Mouse (Mus musculus): Measurements from ENCODE around the gene Dab2.

The Dab2 gene

DNA sequence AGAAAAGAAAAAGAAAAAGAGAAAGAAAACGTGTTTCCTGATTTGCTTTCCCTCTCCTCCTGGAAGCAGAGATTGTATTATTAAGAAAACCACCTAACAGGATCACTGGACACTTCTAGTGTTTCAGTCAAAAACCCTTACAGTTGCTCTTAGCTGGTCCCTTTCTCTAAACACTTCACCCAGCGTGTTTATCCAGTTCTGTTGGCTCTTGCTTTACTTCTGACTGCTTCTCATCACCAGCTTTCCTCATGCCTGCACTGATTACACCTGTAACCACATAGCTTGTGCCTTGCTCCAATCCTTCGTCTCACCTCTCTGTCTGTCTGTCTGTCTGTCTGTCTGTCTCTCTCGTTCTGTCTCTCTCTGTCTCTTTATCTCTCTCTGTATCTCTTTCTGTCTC is 25.9 kb downstream of the Dab2 start:
- CTCF ChIA-PET = no interaction called here

DNA sequence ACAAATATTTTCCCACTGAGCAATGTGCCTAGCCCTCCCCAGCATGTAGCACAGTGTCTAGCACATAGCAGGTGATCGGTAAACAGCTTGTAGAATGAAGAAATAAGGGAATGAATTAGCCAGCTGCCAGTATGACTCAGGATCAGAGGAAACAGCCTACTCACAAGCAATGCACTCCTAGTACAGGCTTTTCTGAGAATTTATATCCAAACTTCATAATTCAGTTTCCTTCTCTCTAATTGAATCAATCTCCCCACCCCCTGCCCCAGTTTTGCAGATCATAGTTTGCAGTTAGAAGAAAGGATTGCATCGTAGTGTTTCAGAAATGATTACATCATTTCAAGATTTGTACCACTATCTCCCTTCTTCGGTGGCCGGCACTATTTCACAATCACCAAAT is 26.4 kb downstream of the Dab2 start:
- CTCF ChIA-PET = no interaction called here

DNA sequence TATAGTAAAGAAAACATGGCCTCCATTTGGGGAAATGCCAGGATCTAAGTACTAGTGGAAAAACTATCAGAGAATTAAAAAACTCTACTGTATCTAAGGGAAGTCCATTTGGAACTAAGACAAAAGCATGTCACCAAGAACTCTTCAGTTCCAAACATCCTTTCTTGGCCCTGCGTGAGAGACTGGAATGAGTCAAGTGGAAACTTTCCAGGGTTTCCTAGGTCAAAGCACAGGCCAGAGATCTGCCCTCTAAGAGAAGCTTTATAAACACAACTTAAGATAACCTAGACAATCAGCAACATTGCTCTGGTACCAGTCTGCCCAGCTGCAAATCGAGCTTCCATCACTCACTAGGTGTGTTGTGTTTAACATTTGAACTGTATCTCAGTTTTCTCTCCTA is 31.8 kb downstream of the Dab2 start:
- CTCF ChIA-PET = no interaction called here

DNA sequence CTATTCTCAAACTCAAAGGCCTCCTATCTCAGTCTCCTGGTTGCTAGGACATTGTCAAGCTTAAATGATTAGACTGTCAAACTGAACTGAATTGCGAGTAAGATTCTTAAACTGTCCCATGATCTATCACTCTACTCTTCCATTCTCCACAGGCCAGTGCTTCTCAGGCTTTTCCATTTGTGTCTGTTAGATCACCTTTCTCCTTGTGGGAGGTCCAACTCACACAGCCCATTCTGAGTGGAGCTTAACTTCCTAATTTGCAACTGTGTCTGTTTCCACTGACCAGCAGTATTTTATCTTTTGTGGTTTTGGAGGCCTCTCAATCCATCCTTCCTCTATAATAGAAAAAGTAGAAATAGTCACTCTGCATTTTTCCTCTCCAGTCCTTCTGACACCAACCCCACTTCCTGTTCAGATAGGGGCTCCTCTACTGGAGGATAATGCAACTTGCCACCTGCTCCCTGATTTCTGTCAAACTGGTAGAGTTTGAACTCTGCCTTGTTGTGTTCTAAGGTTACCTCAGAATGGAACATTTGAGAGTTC is 35.1 kb downstream of the Dab2 start:
- CTCF ChIA-PET = no interaction called here

DNA sequence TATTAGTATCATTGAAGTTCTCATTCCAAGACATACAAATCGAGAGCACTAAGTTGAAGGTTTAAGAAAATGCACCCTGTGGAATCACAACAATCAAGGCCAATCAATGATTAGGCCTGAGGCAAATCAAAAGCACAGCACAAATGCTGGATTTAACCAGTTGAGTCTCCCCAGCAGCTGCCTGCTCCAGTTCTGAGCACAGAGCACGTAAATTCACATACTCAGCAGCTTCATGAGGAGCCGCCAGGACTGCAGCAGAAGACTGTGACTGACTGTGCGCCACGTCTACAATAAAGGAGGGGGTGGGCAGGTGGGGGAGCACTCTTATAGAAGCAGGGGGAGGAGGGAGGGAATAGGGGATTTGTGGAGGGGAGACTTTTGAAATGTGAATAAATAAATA is 40.2 kb downstream of the Dab2 start:
- CTCF ChIA-PET = no interaction called here

DNA sequence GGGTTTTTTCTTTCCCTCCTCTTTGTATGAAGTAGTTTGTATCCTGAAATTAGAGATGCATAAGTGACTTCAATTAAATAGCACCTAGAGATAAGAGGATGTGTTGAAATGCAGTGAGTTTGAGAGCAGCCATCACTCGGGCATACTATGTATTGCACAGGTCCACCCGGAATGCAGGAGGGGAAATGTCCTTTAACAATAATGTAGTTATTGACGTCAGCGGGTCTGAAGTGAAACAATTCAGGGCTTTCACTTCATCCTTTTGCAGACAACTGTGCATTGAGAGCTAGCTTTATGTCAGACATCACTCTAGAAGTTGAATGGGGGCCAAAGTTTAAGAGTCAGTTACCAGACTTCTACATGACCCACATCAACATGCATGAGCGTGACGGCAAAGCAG is 40.8 kb downstream of the Dab2 start:
- CTCF ChIA-PET = no interaction called here

DNA sequence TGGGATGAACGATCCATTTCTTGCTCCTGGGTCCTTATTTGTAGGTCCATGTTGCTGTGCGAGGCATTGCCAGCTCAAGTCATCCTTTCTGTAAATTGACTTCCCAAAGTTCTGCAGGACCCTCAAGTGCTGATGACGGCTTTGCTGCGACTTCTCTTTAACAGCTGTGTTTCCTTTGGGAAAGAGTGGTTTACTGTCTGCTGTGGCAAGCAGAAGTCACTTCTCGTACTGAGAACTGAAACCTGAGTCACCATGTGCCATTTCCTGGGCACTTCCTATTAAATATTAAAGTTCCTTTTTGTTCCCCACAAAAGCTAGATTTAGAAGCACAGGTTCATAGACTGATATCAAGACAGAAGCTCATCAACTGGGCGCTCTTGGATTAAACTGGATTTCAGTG is 41.8 kb downstream of the Dab2 start:
- CTCF ChIA-PET = no interaction called here

DNA sequence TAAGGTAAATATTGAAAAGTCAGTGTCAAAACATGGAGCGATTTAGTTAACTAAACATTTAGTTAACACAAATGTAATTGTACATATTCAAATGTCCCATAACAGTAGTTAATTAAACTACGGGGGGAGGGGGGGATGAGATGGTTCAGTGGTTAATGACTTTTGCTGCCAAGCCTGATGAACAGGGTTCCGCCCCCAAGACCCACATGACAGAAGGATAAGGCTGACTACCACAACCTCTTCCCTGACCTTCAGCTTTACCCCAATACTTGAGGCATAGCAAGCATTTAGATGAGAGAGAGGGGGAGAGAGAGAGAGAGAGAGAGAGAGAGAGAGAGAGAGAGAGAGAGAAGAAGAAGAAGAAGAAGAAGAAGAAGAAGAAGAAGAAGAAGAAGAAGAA is 54.3 kb downstream of the Dab2 start:
- CTCF ChIA-PET = no interaction called here

DNA sequence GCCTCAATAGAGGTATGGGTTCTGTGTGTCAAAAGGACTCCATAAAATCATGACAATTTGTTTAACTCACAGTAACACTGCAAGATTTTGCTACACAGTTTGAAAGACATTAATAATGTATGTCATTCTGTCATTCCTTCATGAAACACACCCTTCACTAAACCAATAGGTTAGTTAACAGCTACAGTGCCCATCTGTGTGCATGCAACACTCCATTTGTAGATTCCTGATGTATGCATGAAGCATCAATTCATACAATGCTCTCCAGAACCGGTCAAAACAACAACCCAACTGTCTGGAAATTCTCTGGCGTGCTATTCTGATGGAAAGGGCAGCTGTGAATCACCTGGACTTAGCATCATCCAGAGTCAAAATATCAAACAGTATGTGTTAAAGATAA is 60.3 kb downstream of the Dab2 start:
- CTCF ChIA-PET = interaction anchor here (0.5 kb wide), 1 partner anchor 16 kb away, joined by 3 read pairs; no protein-coding TSS in a partner anchor

DNA sequence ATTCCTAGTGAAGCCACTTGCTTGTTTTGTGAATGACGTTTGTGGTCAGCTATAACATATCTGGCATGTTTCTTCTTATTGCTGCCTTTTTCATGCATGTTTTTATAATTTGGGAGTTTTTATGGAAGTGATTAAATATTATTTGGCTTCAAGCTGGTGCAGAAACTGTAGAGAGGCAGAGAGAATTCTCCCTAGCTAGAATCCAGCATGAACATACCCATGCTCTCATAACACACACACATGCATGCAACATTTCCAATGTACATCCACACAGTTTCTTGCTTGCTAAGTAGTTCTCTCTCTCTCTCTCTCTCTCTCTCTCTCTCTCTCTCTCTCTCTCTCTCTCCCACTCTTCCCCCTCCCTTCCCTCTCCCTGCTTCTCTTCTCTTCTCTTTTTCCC is 70.4 kb downstream of the Dab2 start:
- CTCF ChIA-PET = interaction anchor here (0.7 kb wide), 1 partner anchor 29 kb away, joined by 13 read pairs; no protein-coding TSS in a partner anchor

DNA sequence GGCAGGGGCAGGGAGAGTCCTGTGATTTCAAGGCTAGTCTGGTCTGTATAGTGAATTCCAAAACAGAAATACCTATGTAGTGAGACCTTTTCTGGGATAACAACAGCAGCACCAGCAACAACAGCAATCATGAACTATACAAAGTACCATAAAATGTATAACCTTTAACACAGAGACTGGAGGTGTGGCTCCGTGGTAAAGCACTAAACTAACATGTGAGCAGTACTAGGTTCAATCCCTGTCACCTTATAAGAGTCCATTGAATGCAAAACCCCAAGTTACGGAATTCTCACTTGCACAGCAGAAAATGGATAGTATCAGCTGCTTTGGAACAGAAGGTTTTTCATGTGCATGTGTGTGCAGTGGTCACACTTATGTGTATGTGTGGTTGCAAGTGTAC is 71.9 kb downstream of the Dab2 start:
- CTCF ChIA-PET = interaction anchor here (0.5 kb wide), 1 partner anchor 855 kb away, joined by 3 read pairs; no protein-coding TSS in a partner anchor

DNA sequence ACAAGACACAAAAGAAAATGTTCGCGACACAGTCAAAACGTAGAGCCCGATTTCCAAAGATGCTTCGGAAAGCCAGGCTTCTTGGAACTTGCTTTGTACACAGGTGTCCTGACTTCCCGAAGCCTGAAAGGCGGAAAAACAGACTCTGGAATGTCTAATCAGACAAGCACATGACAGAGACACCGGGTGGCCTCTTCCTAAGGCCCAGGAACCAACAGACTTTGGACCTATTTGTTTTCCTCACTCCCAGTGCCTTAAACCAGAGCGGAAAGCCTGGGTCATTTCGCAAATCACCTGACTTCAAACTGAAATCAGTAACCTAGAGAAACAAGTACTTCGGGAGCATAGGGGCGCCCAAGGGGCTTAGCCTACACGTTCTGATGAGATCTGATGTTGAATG is 75.4 kb downstream of the Dab2 start:
- CTCF ChIA-PET = no interaction called here

DNA sequence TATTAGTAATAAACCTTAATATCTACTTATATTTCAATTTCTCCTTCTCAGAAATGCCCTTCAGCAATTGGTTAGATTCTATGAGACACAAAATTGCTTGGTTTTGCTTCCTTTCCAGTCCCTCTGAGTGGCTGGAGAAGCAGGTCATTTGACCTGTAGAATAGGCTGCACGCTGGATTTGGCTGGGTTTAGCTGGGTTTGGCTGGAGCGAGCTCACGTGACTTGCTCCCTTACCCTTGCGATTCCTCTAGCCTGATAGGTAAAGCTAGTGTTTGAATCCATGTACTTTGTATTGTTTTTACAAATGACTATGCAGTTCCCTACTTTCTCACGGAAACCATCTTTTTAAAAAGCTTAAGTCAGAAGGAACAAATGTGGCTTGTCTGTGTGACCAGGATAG is 76.4 kb downstream of the Dab2 start:
- CTCF ChIA-PET = no interaction called here

DNA sequence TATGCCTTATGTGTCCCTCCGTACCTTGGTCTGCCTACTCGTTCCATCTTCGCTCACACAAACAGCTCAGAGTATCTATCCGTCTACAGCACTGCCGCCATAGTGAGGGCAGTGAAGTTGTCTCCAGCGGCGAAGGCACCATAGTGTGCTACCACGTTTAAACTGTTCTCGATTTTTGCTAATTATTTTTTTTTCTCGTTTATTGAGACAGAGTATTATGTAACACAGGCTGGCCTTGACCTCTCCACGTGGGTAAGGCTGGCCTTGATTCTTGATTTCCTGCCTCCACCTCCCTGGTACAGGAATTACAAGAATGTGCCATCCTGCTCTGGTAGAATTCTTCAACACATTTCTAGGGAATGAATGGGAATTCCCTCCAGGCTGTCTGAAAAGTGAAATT is 77.2 kb downstream of the Dab2 start:
- CTCF ChIA-PET = no interaction called here

DNA sequence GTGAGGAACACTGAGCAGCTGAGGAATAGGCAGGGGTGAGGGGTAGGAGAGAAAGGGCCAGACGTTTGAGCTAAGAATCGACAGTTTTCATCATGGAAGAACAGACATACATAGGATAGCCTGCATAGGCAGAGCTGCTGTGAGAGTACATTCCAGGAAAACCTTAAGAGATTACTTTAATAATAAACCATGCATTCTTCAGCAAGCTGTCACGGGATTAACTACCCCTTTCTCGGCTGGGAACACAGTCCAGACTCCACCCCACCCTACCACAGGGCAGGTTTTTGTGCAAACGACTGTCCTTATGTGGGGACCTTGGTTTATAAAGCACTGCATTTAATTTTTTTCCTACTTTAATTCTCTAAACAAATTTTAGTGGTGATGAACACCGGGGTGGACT is 84.4 kb downstream of the Dab2 start:
- CTCF ChIA-PET = no interaction called here

DNA sequence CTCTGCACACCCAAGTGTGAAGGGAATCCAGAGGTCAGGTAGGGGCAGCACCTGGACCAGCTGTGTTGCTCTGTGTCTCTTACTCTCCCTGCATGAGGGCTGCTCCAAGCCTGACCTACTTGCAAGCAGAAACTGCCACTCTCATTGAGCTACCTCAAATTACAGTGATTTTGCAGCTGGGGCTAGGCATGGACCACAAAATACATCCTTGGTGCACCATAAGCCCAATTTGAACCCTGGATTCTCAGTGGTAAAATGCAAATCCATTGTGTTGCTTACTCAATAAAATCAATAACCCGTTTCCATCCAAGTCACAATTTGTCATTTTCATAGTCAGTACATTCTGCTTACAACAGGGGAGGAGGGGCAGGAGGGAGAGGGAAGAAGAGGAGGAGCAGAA is 85.7 kb downstream of the Dab2 start:
- CTCF ChIA-PET = no interaction called here

DNA sequence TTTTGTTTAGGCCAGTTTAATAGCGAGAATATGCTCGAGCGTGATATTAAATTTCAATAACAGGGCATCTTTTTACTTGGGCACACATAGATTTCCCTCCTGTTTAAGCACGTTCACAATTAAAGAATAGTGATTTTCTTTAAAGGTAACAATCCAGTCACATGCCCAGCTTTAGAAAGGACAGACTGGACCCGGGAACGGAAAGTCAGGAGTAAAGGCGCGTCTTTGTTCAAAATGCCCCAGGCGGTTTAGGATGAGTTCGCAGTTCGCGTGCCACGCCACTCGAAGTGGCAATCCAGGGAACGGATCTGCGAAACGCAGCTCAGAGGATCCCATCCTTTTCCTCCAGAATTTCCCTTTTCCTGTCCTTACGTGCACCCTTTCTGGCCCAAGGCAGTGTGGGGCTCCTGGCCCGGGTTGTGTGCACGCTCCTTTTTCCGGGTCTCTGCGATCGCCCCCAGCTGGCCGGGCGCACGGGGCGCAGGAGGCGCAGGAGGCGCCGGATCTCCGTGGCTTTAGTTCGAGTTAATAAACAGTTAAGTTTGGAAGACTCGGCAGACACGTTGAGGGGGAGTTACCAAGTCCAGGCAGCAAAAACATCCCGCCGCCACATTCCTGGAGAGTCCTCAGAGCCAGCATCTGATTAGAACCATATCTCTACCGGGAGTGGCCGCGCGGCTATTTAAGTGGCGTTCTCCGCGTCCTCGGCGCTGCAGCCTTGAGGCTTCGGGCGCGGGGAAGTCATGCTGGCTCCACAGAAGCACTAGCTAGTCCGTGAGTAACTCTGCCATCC is 86.8 kb downstream of the Dab2 start:
- CTCF ChIA-PET = no interaction called here

DNA sequence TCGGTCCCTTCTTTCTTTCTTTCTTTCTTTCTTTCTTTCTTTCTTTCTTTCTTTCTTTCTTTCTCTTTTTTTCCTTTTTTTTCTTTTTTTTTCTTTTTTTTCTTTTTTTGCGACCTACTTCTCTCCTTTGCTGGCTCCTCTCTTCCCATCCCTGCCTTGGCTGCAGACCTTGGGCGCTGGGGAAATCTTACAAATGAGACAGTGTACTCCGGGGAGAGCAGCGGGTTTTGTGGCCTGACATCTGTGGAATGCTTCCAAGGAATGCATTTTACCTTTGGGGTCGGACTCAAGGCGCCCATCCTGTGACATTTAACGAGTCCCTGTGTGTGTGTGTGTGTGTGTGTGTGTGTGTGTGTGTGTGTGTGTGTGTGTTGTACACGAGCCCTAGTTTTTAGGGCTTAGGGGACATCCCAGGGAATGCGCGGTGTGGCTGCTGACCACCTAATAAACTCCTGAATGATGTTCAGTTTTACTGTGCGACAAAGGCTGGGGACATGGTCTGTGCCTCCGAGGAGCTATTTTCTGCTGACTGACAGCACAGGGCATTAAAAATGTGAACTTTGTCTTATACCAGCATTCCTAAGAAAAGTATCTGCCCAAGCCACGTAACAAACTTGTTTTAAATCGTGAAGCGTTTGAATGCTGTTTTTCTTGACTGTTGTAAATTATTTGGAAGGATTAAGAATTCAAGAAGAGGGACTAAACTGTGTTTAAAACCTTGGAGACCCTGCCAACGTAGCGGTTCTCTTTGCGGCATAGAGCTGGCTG is 87.6 kb downstream of the Dab2 start:
- CTCF ChIA-PET = no interaction called here

DNA sequence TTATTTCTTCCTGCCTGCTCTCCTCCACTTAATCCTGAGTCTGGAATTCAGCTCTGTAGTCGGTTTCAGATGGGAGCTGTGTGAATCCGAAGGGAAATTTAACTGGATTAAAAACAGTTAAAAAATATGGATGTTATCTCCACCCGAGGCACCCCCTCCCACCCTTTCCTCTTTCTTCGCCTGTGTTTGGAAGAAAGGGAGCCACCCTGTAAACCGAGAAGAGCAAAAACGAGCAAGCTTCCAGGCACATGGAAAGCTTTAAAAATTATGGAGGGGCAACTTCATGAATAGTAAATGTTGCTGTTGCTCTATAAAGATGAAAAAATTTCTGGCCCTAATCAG is 88.1 kb downstream of the Dab2 start:
- CTCF ChIA-PET = no interaction called here

DNA sequence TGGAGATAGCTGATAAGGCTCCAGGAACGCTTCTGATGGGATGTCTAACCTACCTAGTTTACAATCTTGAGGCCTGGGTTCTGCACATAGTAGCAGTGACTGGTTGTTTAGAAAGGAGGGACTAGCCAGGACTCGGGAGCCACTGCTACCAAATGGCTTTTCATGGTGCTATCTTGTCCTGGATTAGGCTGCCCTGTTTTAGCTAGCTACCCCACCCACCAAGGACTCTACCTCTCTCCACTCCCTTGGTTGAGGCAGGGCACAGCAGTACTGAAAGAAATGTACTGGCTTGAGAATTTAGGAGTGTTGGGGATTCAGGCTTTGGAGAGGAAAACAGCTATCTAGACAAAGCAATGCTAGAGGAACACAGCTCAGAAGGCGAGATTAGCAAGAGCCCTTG is 88.6 kb downstream of the Dab2 start:
- CTCF ChIA-PET = no interaction called here

DNA sequence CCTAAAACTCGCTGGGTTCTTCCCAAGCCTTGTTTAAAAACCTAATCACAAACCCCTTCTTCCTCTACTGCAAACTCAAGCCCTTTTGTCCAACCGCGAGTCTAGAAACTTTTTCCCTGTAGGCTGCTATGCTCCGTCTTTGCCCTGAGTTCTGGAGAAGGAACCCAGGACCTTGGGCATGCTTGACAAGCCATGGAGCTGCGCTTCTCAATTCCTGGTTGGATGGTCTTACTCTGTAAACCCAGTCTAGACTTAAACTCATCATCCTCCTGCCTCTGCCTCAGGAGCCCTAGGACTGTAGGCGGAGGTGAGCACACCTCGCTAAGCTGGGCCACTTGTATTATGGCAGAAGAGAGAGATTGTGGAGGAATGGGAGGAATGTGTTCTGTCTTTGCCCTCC is 89.0 kb downstream of the Dab2 start:
- CTCF ChIA-PET = no interaction called here

DNA sequence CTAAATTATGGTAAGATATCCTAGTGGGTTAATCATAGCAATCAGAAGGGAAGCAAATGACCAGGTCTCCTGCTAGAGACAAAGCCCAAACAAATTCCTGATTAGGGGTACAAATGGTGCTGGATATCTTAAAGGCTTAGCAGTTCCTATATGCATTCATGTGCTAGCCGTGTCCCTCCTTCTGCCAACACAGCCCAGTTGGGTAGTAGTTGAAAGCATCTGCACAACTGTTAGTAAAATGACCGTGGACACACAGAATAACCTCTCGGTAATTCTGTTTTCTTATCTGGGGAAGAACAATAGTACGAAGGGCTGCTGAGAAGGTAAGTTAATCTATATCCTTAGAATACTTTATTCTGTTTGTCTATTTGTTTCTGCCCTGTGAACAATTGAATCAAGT is 90.5 kb downstream of the Dab2 start:
- CTCF ChIA-PET = no interaction called here

DNA sequence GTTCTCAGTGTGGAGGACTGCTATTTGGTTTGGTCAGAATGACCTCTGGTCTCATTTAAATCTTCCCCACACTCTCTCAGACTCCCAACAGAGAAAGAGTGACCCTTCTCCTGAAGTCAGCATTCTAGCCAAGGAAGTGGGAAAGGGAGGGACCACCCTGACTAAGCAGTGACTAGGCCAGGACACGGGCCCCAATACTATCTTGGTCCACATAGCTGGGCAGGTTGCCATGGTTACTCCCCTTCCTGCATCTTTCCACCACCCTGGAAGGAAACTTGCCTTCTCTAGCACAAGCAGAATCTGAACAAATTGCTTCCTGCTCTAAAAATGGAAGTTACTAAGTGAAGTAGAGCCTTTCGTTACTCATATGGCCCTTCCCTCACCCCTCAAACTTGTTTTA is 91.1 kb downstream of the Dab2 start:
- CTCF ChIA-PET = no interaction called here

DNA sequence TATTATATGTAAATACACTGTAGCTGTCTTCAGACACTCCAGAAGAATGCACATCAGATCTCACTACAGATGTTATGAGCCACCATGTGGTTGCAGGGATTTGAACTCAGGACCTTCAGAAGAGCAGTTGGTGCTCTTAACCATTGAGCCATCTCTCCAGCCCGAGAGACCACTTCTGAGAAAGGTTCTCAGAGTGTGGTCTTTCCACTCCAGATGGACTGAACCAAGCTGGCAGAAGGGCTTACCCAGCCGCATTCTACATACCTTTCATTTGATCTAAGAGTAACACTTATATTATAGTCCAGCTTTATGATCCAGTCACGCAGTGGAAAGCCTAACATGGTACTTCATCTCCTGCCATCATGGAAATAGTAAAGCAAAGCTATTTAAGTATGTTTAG is 92.3 kb downstream of the Dab2 start:
- CTCF ChIA-PET = no interaction called here

Data from spleen, embryonic (tissue).